8 mouse cellular contexts compared by ENCODE assay signal in the genomic region with DNA sequence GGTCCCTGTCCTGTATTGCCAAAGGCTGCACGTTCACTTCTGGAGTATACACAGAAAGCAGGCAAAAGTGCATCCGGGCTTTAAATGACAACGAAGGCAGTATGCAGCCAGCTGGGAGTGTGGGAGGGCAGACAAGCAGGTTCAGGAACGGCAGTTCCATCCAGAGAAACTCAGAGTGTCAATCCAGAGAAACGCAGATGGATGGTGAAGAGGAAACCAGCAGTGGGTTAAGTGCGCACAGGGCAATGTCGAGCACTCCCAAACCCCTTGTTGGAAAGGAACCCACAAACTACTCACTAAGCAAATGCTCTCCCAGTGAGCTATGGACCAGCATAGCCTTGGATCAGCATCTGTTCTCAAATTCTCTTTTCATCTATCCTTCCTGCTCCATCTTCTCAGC.
DNase-seq lines count a peak whose midpoint lies in the region; ATAC-seq lines count a peak whose summit lies in the region.
"Had no signal": no experiment of that assay in that cellular context is flagged by ENCODE, and none has a peak within 500 bp of the region (broad histone marks: within the 10 kb centered on the region; RNA-seq: fewer than 3 reads in every experiment).

No protein-coding gene starts in this region.

- peaks cover 10 to 17% of the 10 kb centered on the region in 2 experiments for H3K4me1 ChIP-seq in heart, embryonic 14.5 days (ENCODE audit: control insufficient read depth in 2 of 2, insufficient read depth in 2 of 2, low read length in 2 of 2)
- peaks cover 15% of the 10 kb centered on the region for H3K4me1 ChIP-seq in neural tube, embryonic 12.5 days

- H3K4me3 ChIP-seq in heart, embryonic 14.5 days (ENCODE audit: control insufficient read depth in 1 of 2, insufficient read depth in 1 of 2, low read depth in 1 of 2, low read length in 2 of 2) = no peak overlapping the region; a peak in 1 of 4 replicates
- H3K4me3 ChIP-seq in neural tube, embryonic 12.5 days = no peak overlapping the region

- peak overlapping the region; percentile 55 for H3K4me2 ChIP-seq in heart, embryonic 14.5 days (ENCODE audit: low read length)
- peak overlapping the region; percentile 25; the same call in 1 of the 2 replicates for H3K4me2 ChIP-seq in neural tube, embryonic 12.5 days (replicated peaks)

- intact Hi-C loops in heart, postnatal 36 days (cut with DNase I) = loop anchor here (2.0 kb wide), 1 partner anchor 44 kb away; no protein-coding TSS in a partner anchor

- no peaks in the 10 kb centered on the region for H3K27me3 ChIP-seq in heart, embryonic 14.5 days (ENCODE audit: control insufficient read depth, insufficient read depth, low read length)
- no peaks in the 10 kb centered on the region for H3K27me3 ChIP-seq in neural tube, embryonic 12.5 days (replicated peaks)

- no peaks in the 10 kb centered on the region for H3K9me3 ChIP-seq in heart, embryonic 14.5 days (ENCODE audit: control insufficient read depth, low read length)
- no peaks in the 10 kb centered on the region for H3K9me3 ChIP-seq in neural tube, embryonic 12.5 days

- whole genome bisulfite sequencing in heart, embryonic 14.5 days = 66% methylated on average over 7 of the region's 7 CpGs
- 79% methylated on average over 7 of the region's 7 CpGs for WGBS in neural tube, embryonic 12.5 days

- ATAC-seq in heart, embryonic 14.5 days (ENCODE audit: insufficient number of reproducible peaks, insufficient read depth, low FRiP score, low read depth) = no peak
- ATAC-seq in neural tube, embryonic 12.5 days (ENCODE audit: low FRiP score, low read depth) = no peak

- 0 out of 2 replicates have a peak overlapping the region, but pooled peaks have one; percentile 52 for H3K9ac ChIP-seq in heart, embryonic 14.5 days (ENCODE audit: low read length)
- no peak overlapping the region for H3K9ac ChIP-seq in neural tube, embryonic 12.5 days
- H3K9ac ChIP-seq: liver, embryonic 14.5 days had no signal

- no peaks in the 10 kb centered on the region for H3K36me3 ChIP-seq in heart, embryonic 14.5 days (ENCODE audit: control insufficient read depth, insufficient read depth, low read length)
- no peaks in the 10 kb centered on the region for H3K36me3 ChIP-seq in neural tube, embryonic 12.5 days

- no peak overlapping the region for H3K27ac ChIP-seq in heart, embryonic 14.5 days (replicated peaks in 1 of 2; ENCODE audit: control insufficient read depth in 1 of 2, insufficient read depth in 1 of 2, low read depth in 2 of 2, low read length in 2 of 2)
- no peak overlapping the region for H3K27ac ChIP-seq in neural tube, embryonic 12.5 days
- H3K27ac ChIP-seq: liver, embryonic 14.5 days had no signal

- no peak for DNase-seq in heart, postnatal 36 days
- no peak for DNase-seq in neural tube, embryonic 10.5 days (ENCODE audit: extremely low spot score, low spot score)
- peak; percentile 84 for DNase-seq in layer of hippocampus, adult 9-11 months
- DNase-seq in right cerebral cortex, postnatal 25 days = peak; percentile 43
- DNase-seq in lung, postnatal 14 days = no peak

Comparison
In these comparisons a context has a peak if more than half of its experiments do, and no peak if none do; other contexts are left out.
1. DNase-seq: peak in layer of hippocampus, adult 9-11 months (single experiment) and right cerebral cortex, postnatal 25 days (single experiment); none in heart, postnatal 36 days (0 of 2), neural tube, embryonic 10.5 days (single experiment) and lung, postnatal 14 days (single experiment).